Mouse (Mus musculus) CH12.LX (cell line): ENCODE results near the gene Rp9. TPM values are rescaled to one million over a fixed set of nuclear protein-coding genes. Genes with fewer than 3 reads are reported as not detected.

Experiments
- DNase-seq: peaks from one replicate; pipeline ENCODE4 v3.0.0-alpha.2; 2013; ENCODE audit errors: extremely low read depth
- H3K27ac ChIP-seq: 2 replicates; pipeline ENCODE4 v1.5.1; 2012; ENCODE audit warnings: low read depth, mild to moderate bottlenecking, control low read depth, moderate library complexity; ENCODE audit not compliant: insufficient read depth
- H3K27me3 ChIP-seq: replicated peaks from 2 replicates; pipeline ENCODE3; 2012; ENCODE audit warnings: inconsistent platforms
- H3K36me3 ChIP-seq, 2 experiments: replicated peaks in 1 of 2; 2 replicates each; pipeline versions ENCODE3 to v1.6.1; 2012; ENCODE audit warnings: inconsistent platforms in 1 of 2, low read length in 1 of 2, mild to moderate bottlenecking in 1 of 2, mixed read lengths in 1 of 2, moderate library complexity in 1 of 2; ENCODE audit not compliant: control insufficient read depth in 1 of 2, insufficient read depth in 1 of 2
- H3K4me1 ChIP-seq, 2 experiments: 2 replicates each; pipeline ENCODE4 v1.6.1; 2012; ENCODE audit warnings: inconsistent platforms in 1 of 2, moderate library complexity in 1 of 2; ENCODE audit not compliant: insufficient read depth in 2 of 2, control insufficient read depth in 1 of 2
- H3K4me2 ChIP-seq: 2 replicates; pipeline ENCODE4 v1.6.1; 2012; ENCODE audit warnings: low read depth, mild to moderate bottlenecking, control low read depth; ENCODE audit not compliant: poor library complexity, insufficient read depth, severe bottlenecking
- H3K4me3 ChIP-seq, 3 experiments: fragments of 150-350 bp in 1 of 3; sonication (generic) in 1 of 3; replicated peaks in 1 of 3; 2 replicates each; pipeline versions ENCODE3 to v1.5.1; 2011 to 2012; ENCODE audit warnings: low read depth in 2 of 3, low read length in 2 of 3, mild to moderate bottlenecking in 2 of 3, moderate library complexity in 2 of 3, control low read depth in 1 of 3, improper control_type of control experiment in 1 of 3, inconsistent platforms in 1 of 3, mixed read lengths in 1 of 3; ENCODE audit not compliant: poor library complexity in 1 of 3
- H3K79me2 ChIP-seq: replicated peaks from 2 replicates; pipeline ENCODE4 v1.6.1; 2012; ENCODE audit warnings: mild to moderate bottlenecking, moderate library complexity; ENCODE audit not compliant: control insufficient read depth, poor library complexity, insufficient read depth, severe bottlenecking; ENCODE audit errors: extremely low read depth
- H3K9ac ChIP-seq: 2 replicates; pipeline ENCODE4 v1.6.1; 2012; ENCODE audit warnings: low read depth, mild to moderate bottlenecking, control low read depth, moderate library complexity; ENCODE audit not compliant: insufficient read depth
- H3K9me3 ChIP-seq: replicated peaks from 2 replicates; pipeline ENCODE3; 2012; ENCODE audit warnings: low read length, inconsistent platforms, mixed read lengths
- ELF1 ChIP-seq: IDR thresholded peaks from 2 replicates; pipeline ENCODE4 v1.6.1; 2014; ENCODE audit warnings: low read depth, mild to moderate bottlenecking, inconsistent platforms, low read length, improper control_type of control experiment
- EP300 ChIP-seq: IDR thresholded peaks from 2 replicates; pipeline ENCODE4 v1.6.1; 2011; ENCODE audit warnings: low read length, improper control_type of control experiment
- ETS1 ChIP-seq: conservative IDR thresholded peaks from 2 replicates; pipeline ENCODE4 v1.6.1; 2012; ENCODE audit warnings: low read depth, mild to moderate bottlenecking, inconsistent platforms, low read length, improper control_type of control experiment, moderate library complexity
- IRF4 ChIP-seq: IDR thresholded peaks from 2 replicates; pipeline ENCODE4 v1.6.1; 2014; ENCODE audit warnings: low read depth, mild to moderate bottlenecking, inconsistent platforms, low read length, improper control_type of control experiment
- JUN ChIP-seq: IDR thresholded peaks from 2 replicates; pipeline ENCODE4 v1.6.1; 2011; ENCODE audit warnings: low read depth, mild to moderate bottlenecking, low read length, improper control_type of control experiment, moderate library complexity; ENCODE audit not compliant: insufficient read depth
- KAT2A ChIP-seq: IDR thresholded peaks from 2 replicates; pipeline ENCODE4 v1.6.1; 2012; ENCODE audit warnings: low read length, improper control_type of control experiment, inconsistent platforms; ENCODE audit not compliant: insufficient replicate concordance
- MAFK ChIP-seq: IDR thresholded peaks from 2 replicates; pipeline ENCODE4 v1.6.1; 2011; ENCODE audit warnings: low read length, improper control_type of control experiment; ENCODE audit not compliant: insufficient replicate concordance
- MAX ChIP-seq: IDR thresholded peaks from 2 replicates; pipeline ENCODE4 v1.6.1; 2011; ENCODE audit warnings: low read length, improper control_type of control experiment
- MYC ChIP-seq: IDR thresholded peaks from 2 replicates; pipeline ENCODE4 v1.6.1; 2011; ENCODE audit warnings: low read depth, mild to moderate bottlenecking, improper control_type of control experiment, low read length
- NRF1 ChIP-seq: IDR thresholded peaks from 2 replicates; pipeline ENCODE4 v1.6.1; 2014; ENCODE audit warnings: low read depth, mild to moderate bottlenecking, inconsistent platforms, low read length, improper control_type of control experiment, moderate library complexity
- POLR2A ChIP-seq: IDR thresholded peaks from 2 replicates; pipeline ENCODE4 v1.6.1; 2011; ENCODE audit warnings: low read depth, mild to moderate bottlenecking, improper control_type of control experiment, low read length
- RAD21 ChIP-seq: IDR thresholded peaks from 2 replicates; pipeline ENCODE4 v1.6.1; 2011; ENCODE audit warnings: low read depth, mild to moderate bottlenecking, low read length, improper control_type of control experiment, moderate library complexity
- RCOR1 ChIP-seq: conservative IDR thresholded peaks from 2 replicates; pipeline ENCODE4 v1.6.1; 2012; ENCODE audit warnings: low read depth, mild to moderate bottlenecking, inconsistent platforms, low read length, improper control_type of control experiment
- TCF12 ChIP-seq: IDR thresholded peaks from 2 replicates; pipeline ENCODE4 v1.6.1; 2014; ENCODE audit warnings: low read depth, mild to moderate bottlenecking, inconsistent platforms, low read length, improper control_type of control experiment
- UBTF ChIP-seq: IDR thresholded peaks from 2 replicates; pipeline ENCODE4 v1.6.1; 2012; ENCODE audit warnings: low read depth, mild to moderate bottlenecking, inconsistent platforms, low read length, improper control_type of control experiment, moderate library complexity
- USF1 ChIP-seq: IDR thresholded peaks from 2 replicates; pipeline ENCODE4 v1.6.1; 2014; ENCODE audit warnings: low read depth, mild to moderate bottlenecking, inconsistent platforms, low read length, improper control_type of control experiment
- USF2 ChIP-seq: conservative IDR thresholded peaks from 2 replicates; pipeline ENCODE4 v1.6.1; 2011; ENCODE audit warnings: low read depth, low read length, improper control_type of control experiment
- ZKSCAN1 ChIP-seq: IDR thresholded peaks from 2 replicates; pipeline ENCODE4 v1.6.1; 2012; ENCODE audit warnings: low read depth, inconsistent platforms, low read length, improper control_type of control experiment, borderline replicate concordance
- ZMIZ1 ChIP-seq: IDR thresholded peaks from 2 replicates; pipeline ENCODE4 v1.6.1; 2012; ENCODE audit warnings: low read depth, mild to moderate bottlenecking, inconsistent platforms, low read length, improper control_type of control experiment
- dilution Hi-C: fragments of 300-500 bp; cut with MboI; formaldehyde crosslinking; loops from 2 replicates; pipeline ENCODE4 v1.14.3; 2020; ENCODE audit warnings: low sequenced_read_pairs; ENCODE audit not compliant: extremely low pct_unique_long_range_greater_than_20kb, extremely low pct_ligation_motif_present
- in situ Hi-C: fragments of 300-500 bp; cut with MboI; formaldehyde crosslinking; loops from 3 replicates; pipeline ENCODE4 v1.14.3; 2019; ENCODE audit warnings: low sequenced_read_pairs, low pct_ligation_motif_present, low pct_unique_long_range_greater_than_20kb, mixed read lengths
- polyA plus RNA-seq: library from polyadenylated mRNA; unstranded; fragments of >175 nt; gene quantifications from 2 replicates; pipeline ENCODE4 v1.2.1, GENCODE M21; 2012; ENCODE audit warnings: low read depth; ENCODE audit not compliant: insufficient read length
- total RNA-seq, 2 experiments: library from RNA; depleted of rRNA; stranded (reverse); fragments of 300-350 nt in 1 of 2; fragments of >200 nt in 1 of 2; gene quantifications; 2 replicates each; pipeline ENCODE4 v1.2.3; 2012 to 2014

Rp9 gene
- total and polyA plus RNA-seq, 3 experiments = 64.2 to 86.9 (median 85.0) TPM

DNA sequence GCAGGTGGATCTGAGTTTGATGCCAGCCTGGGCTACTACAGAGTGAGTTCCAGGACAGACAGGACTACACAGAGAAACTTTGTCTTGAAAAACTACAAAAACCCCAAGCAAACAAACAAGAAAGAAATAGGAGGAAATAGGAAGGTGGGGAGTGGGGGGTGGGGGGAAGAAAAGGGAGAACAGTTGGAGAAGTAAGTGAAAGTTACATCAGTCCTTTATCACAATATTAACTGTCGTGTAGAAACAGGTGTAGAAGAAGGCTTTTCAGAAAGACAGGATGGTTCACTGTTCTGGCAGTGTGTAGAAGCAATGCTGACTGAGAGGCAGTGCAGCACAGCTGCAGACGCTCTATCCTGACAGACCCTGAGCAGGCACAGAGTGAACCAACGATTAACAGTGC, 66.6 kb downstream of the Rp9 start:
- no peak overlapping the region for H3K27ac ChIP-seq
- H3K4me2 ChIP-seq = no peak overlapping the region
- 0 out of 4 replicates have a peak, but pooled peaks cover 0 to 2% of the 10 kb centered on the region in 2 experiments for H3K4me1 ChIP-seq
- TF ChIP-seq KAT2A (no peak), USF1 (no peak), RCOR1 (no peak), UBTF (no peak), ELF1 (no peak), JUN (no peak), MAFK (no peak), IRF4 (no peak), NRF1 (no peak), TCF12 (no peak), MAX (no peak), EP300 (no peak), MYC (no peak), USF2 (no peak)
- no peaks in the 10 kb centered on the region for H3K36me3 ChIP-seq
- dilution Hi-C loops (no loop called here), in situ Hi-C loops (no loop called here)
- no peaks in the 10 kb centered on the region for H3K79me2 ChIP-seq
- H3K27me3 ChIP-seq = no peaks in the 10 kb centered on the region
- no peak overlapping the region for H3K4me3 ChIP-seq
- H3K9me3 ChIP-seq = no peaks in the 10 kb centered on the region
- no peak for DNase-seq
- H3K9ac ChIP-seq = no peak overlapping the region

DNA sequence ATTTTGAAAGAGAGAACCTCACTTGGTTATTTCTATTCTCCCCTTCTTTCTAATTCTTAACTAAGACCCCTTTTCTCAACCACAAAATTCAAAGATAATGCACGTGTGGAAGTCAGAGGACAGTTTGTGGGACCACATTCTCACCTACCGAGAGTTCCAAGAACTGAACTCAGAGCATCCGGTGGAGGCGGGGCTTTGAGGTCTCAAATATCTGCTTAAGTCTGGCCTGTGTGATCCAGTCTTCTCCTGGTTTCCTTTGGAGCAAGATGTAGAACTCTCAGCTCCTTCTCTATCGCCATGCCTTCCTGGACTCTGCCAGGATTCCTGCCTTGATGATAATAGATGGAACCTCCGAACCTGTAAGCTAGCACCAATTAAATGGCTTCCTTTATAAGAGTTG, 67.5 kb downstream of the Rp9 start:
- no peak overlapping the region for H3K27ac ChIP-seq
- H3K9me3 ChIP-seq = no peaks in the 10 kb centered on the region
- H3K4me2 ChIP-seq = no peak overlapping the region
- in situ Hi-C loops (no loop called here), dilution Hi-C loops (no loop called here)
- no peak overlapping the region for H3K9ac ChIP-seq
- no peaks in the 10 kb centered on the region for H3K27me3 ChIP-seq
- TF ChIP-seq KAT2A (no peak), UBTF (no peak), ZKSCAN1 (no peak), RAD21 (no peak), MYC (no peak), RCOR1 (no peak), POLR2A (no peak), ZMIZ1 (no peak), IRF4 (no peak), ETS1 (no peak), USF1 (no peak)
- no peak for DNase-seq
- H3K79me2 ChIP-seq = no peaks in the 10 kb centered on the region
- H3K4me3 ChIP-seq = no peak overlapping the region
- no peaks in the 10 kb centered on the region for H3K36me3 ChIP-seq
- 0 out of 4 replicates have a peak, but pooled peaks cover 0 to 2% of the 10 kb centered on the region in 2 experiments for H3K4me1 ChIP-seq
